Mouse (Mus musculus) cerebellum, adult (tissue): Measurements from ENCODE around the gene Nkx1-2.

ENCODE experiments used
- ATAC-seq: cut with Nextera tagmentation; 2 replicates; pipeline ENCODE4 v1.9.2; 2017; ENCODE audit warnings: mild to moderate bottlenecking, moderate library complexity, mixed read lengths; ENCODE audit not compliant: insufficient number of reproducible peaks, low FRiP score, low TSS enrichment

The Nkx1-2 gene

DNA sequence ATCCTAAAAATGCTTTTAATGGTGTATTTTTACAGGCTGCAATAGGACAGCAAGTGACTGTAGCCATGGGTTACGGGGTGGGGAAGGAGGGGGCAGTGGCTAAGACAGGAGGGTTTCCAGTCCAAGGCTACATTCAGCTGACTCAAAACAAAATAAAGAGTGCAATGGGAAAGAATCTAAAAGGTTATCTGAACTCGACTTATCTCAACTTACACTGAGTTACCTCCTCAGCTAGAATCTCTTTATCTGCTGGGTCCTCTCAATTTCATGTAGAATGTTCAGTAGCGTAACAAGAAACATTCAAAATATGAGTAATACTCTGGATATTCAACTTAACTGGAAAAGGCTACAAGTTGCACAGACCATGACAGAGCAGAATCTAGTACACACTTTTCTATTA, 26.7 kb downstream of the Nkx1-2 start:
- no peak for ATAC-seq

DNA sequence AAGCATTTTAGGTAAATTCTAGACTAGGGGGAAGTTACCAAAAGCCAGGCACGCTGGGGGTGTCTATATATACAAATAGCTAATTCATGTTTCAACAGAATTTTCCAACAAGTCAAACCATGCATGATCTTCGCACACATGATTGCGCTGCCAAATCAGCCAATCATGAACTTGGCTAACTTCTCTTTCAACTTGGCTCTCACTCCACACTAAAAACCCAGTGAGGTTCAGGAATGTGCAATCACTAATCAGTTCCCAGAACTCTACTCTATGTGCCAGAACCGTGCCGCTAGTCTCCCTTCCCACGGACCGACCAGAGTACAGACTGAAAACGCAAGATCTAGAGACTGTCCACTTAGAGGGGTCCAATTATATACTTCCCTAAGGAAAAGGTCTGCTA, 28.0 kb downstream of the Nkx1-2 start:
- no peak for ATAC-seq

DNA sequence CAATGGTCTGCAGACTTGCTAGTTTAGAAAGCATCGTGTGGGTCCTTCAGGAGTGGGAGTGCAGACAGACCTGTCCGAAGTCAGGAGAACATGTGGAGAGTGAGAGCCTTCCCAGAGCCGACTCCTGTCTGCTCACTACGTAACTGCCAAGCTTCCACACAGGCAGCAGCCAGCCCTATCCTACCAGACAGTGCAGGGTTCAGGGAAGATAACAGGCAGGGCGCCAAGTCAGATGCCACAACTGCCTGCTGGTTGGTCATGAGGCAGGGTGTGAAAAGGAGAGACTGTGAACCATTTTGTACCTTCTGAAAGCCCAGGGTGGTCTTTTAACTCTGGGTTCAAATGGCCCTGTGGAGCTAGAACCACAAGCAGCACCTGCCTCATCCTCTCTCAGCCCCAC, 29.4 kb downstream of the Nkx1-2 start:
- ATAC-seq, result no peak

DNA sequence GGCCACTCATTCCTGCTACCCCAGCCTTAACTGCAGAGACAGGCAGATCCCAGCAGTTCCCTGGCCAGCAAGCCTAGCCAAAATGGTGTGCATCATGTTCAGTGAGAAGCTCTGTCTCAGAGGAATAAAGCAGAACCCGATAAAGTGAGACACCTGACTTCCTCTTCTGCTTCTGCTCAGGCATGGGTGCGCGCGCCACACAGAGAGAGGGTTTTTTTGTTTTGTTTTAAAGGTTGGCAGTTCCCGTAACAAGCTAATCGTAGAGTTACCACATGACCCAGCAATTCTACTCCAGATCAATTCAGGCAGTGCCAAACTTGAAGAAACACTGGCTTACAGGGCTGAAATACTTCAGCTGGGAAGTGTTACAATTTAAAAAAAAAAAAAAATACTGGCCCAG, 30.6 kb downstream of the Nkx1-2 start:
- ATAC-seq, result no peak

DNA sequence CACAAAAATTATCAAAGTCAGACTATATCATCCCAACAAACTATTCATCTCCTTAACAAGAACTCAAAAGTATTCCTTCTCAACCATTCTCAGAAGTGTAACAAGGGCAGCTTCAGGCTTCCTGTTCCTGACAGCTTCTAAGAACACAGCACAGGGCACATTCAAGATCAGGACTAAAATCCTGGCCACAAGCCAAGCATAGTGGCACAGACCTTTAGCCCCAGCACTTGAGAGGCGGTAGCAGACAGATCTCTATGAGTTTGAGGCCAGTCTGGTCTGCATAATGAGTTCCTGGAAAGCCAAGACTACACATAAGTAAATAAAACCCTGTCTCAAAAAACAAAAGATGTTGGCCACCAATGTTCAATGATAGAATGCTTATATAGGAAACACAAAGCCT, 33.6 kb downstream of the Nkx1-2 start:
- ATAC-seq, result no peak

DNA sequence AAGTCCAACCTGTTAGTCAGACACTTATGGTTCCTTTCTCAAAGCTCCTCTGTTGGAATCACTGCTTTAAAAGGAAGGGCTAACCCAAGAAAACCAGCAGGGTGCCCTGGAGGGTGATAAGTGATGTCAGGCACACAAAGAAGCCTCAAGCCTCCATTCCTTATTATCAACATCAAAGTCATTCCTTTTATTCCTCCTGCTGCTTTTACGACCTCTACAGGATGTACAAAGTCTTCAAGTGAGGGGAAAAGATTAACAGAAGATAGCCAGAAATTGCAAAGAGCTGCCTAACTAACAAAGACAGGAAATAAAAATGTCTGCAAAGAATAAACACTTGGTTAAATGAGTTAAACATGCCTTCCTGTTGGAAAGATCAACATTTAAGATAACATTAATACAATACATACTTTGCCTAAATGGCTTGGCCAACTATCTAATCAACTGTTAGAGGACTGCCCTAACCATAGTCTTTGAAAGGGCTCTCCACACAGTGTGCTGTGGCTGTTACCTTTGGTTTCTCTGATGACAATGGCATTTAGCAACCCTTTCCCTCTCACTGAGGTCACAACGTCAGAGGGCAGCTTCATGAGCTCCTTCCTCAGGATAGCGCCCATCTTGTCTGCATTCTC, 40.2 kb downstream of the Nkx1-2 start:
- ATAC-seq, result no peak

DNA sequence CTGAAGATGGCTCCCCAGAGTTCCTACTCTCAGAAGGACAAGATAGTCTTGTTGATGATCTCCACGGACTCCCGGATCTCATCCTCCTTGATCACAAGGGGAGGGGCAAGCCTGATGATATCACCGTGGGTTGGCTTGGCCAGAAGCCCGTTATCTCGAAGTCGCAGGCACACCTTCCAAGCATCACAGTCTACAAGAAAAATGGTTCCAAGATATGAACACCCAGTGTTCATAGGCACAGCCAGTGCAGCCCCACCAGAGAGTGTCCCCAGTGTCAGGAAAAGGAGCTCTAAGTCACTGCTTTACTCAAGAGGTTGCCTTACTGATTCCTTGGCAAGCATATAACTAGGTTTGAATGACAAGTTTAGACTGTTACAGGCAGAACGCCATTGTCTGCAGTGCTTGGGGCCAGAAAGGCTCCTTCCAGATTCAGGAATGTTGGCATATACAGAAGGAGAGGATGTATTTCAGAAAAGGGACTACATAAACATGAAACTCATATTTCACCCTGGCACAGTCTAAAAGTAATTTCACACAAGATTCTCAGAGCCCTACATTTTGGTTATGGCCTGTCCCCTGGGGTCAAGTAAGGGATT, 41.2 kb downstream of the Nkx1-2 start:
- no peak for ATAC-seq

DNA sequence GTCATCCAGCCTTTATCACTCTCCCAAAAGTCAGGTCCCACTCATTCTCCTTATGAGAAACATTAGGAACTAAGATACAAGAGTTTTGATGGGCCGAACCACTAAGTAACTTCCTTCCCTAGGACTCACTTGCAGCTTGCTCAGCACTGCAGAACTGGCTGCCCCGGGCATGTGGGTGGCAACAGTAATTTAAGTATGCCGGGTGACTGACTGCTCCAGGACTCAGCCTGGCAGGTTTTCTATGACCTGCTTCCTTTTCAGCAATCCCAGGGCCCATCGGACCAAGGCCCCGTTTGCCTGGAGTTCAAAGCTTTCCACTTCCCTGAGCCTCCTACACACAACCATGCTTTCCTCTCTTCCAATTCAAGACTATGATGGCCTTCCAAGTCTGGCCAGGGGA, 42.9 kb downstream of the Nkx1-2 start:
- no peak for ATAC-seq

DNA sequence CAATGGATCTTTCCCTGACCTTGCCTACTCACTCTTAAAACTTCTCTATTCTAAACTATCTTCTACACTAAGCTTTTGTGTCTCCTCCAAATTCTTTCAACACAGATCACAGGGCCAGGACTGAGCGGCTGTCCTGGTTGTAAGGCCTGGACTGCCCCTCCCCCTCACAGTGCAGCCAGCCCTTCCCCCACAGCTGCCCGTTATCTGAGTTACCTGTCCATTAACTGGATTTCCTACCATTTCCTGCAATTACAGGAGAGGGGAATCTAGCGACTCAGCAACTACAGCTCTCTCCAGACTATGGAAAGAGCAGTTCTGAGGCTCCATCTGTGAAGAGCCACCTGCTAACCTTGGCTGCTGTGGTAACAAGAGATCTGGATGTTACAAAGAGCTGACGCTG, 43.5 kb downstream of the Nkx1-2 start:
- no peak for ATAC-seq

DNA sequence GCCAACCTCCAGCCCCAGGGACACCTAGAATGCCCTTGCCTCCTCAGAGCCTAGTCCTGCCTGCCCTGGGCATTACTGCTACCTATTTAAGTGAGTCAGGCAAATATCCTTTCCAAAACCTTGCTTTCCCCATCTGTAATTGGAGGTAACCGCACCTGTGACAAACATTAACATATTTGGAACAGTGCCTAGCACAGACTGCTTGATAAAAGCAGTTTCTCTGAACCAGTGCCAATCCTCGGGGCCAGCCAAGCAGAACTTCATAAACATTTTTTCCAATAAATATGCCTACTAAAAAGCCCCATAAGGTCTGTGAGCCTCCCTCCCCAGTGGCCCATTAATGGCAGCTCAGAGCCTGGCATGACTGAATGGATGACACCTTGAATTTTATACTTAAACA, 45.3 kb downstream of the Nkx1-2 start:
- ATAC-seq, result no peak

DNA sequence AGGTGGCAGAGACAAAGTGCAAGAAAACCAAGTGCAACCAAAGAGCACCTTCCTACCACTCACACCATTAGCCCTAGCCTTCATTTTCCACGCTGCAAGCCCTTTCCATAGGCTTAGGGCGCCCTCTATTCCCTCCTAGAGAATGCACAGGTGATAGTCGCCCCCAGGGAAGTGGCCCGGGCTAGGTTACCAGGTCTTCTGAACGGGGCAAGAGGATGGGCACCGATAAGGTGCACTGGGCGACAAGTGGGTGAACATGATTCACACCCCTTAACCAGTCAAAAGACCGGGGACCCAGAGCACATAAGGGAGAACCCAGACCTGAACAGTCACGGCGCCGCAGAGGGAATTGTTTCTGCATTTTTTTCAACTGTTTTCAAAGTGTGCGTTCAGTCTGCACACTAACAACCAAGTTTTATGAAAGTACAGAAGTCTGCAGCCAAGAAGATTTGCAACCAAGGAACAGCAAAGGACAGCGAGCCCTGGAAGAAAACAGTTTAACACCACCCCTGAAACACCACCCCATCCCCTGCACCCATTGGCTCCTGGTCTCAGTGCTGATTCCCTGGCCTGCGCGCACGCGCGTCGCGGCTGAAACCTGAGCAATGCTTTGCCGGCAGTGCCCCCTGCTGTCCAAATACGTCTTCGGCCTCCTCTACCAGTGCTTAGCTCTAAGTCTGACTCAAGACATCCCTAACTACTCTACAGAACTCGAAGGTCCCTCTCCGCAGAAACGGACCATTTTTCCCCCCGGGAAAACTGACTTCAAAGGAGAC, 47.9 kb downstream of the Nkx1-2 start:
- ATAC-seq, result peak; percentile 91

DNA sequence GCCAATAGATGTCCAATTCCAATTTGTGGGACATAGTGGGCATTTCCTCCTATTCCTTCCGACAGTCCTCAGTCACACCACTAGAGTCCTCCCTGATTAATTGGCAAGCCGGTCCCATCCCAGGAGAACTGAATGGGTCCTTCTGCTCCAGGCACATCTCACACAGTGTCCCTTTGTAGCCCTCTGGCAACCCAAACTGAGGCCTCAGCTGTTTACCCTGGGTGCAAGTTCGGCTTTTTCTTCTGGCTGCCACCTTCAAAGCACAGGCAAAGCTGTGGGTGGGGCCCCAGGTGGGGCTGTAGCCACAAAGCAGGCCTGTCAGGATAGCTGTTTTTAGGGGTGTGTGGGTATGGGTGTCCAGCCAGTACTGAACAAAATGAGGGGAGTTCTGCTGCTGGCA, 52.3 kb downstream of the Nkx1-2 start:
- ATAC-seq, result no peak
